In genomic region chr5:23517839-23518238, GRCm38 (mm10) we compare ENCODE assay signal across 12 mouse cellular contexts.
DNase-seq lines count a peak whose midpoint lies in the region; ATAC-seq and TF ChIP-seq lines count a peak whose summit lies in the region.
"Had no signal": no experiment of that assay in that cellular context is flagged by ENCODE, and none has a peak within 500 bp of the region (broad histone marks: within the 10 kb centered on the region; RNA-seq: fewer than 3 reads in every experiment).

No protein-coding gene starts in this region.

- peak overlapping the region; percentile 22; the same call in 1 of the 2 replicates for H3K27ac ChIP-seq in midbrain, embryonic 12.5 days (replicated peaks)
- no peak overlapping the region for H3K27ac ChIP-seq in midbrain, embryonic 15.5 days
- peak overlapping the region; percentile 78 for H3K27ac ChIP-seq in layer of hippocampus, adult 2 months
- H3K27ac ChIP-seq in kidney, embryonic 14.5 days (ENCODE audit: low read depth, low read length): no peak overlapping the region
- H3K27ac ChIP-seq: intestine, embryonic 15.5 days; liver, embryonic 14.5 days had no signal

- H3K4me2 ChIP-seq in midbrain, embryonic 12.5 days (replicated peaks): no peak overlapping the region
- H3K4me2 ChIP-seq in midbrain, embryonic 15.5 days: no peak overlapping the region
- H3K4me2 ChIP-seq in kidney, embryonic 14.5 days (replicated peaks; ENCODE audit: low read depth, low read length): no peak overlapping the region
- H3K4me2 ChIP-seq: intestine, embryonic 15.5 days; neural tube, embryonic 15.5 days had no signal

- no peaks in the 10 kb centered on the region for H3K27me3 ChIP-seq in midbrain, embryonic 12.5 days
- no peaks in the 10 kb centered on the region for H3K27me3 ChIP-seq in midbrain, embryonic 15.5 days (replicated peaks)
- no peaks in the 10 kb centered on the region for H3K27me3 ChIP-seq in kidney, embryonic 14.5 days (ENCODE audit: control insufficient read depth, insufficient read depth, low read length)
- H3K27me3 ChIP-seq: intestine, embryonic 15.5 days; neural tube, embryonic 15.5 days had no signal

- DNase-seq in heart, adult 11 months: peak; percentile 88
- DNase-seq in heart, postnatal 4 days: no peak
- DNase-seq in layer of hippocampus, adult 2 months (ENCODE audit: low spot score in 2 of 2): peak; percentile 53 to 60
- DNase-seq in right cerebral cortex, postnatal 14 days: peak; percentile 44
- DNase-seq in lung, postnatal 4 days: no peak
- DNase-seq: thymus, postnatal 14 days had no signal

- 74% methylated on average over 4 of the region's 4 CpGs for WGBS in midbrain, embryonic 12.5 days
- WGBS in midbrain, embryonic 15.5 days: 64% methylated on average over 4 of the region's 4 CpGs
- 81% methylated on average over 4 of the region's 4 CpGs for WGBS in kidney, embryonic 14.5 days

- no peak overlapping the region for H3K9ac ChIP-seq in midbrain, embryonic 12.5 days (replicated peaks)
- no peak overlapping the region for H3K9ac ChIP-seq in midbrain, embryonic 15.5 days
- no peak overlapping the region for H3K9ac ChIP-seq in kidney, embryonic 14.5 days (ENCODE audit: low read depth, low read length)
- H3K9ac ChIP-seq: intestine, embryonic 15.5 days; liver, embryonic 14.5 days; neural tube, embryonic 15.5 days had no signal

- no peak for TF ChIP-seq CTCF in layer of hippocampus, adult 2 months (conservative IDR thresholded peaks at IDR 0.05)

- H3K36me3 ChIP-seq in midbrain, embryonic 12.5 days: peaks cover 51% of the 10 kb centered on the region
- H3K36me3 ChIP-seq in midbrain, embryonic 15.5 days (replicated peaks): peaks cover 2% of the 10 kb centered on the region; the same call in 1 of the 2 replicates
- peaks cover 39% of the 10 kb centered on the region for H3K36me3 ChIP-seq in kidney, embryonic 14.5 days (ENCODE audit: control insufficient read depth, insufficient read depth, low read length)

- no peak for ATAC-seq in midbrain, embryonic 12.5 days (ENCODE audit: low FRiP score, low read depth)
- ATAC-seq in midbrain, embryonic 15.5 days (replicated peaks): no peak
- ATAC-seq in kidney, embryonic 14.5 days (ENCODE audit: low FRiP score, low TSS enrichment): no peak

- H3K4me1 ChIP-seq in midbrain, embryonic 12.5 days: peaks cover 6% of the 10 kb centered on the region; the same call in 1 of the 2 replicates
- peaks cover 5% of the 10 kb centered on the region; the same call in 1 of the 2 replicates for H3K4me1 ChIP-seq in midbrain, embryonic 15.5 days
- H3K4me1 ChIP-seq in kidney, embryonic 14.5 days (ENCODE audit: control insufficient read depth, insufficient read depth, low read length): no peaks in the 10 kb centered on the region; the same call in 1 of the 2 replicates

- H3K9me3 ChIP-seq in midbrain, embryonic 12.5 days: no peaks in the 10 kb centered on the region
- H3K9me3 ChIP-seq in midbrain, embryonic 15.5 days: no peaks in the 10 kb centered on the region
- H3K9me3 ChIP-seq in kidney, embryonic 14.5 days (ENCODE audit: control insufficient read depth, low read length): no peaks in the 10 kb centered on the region
- H3K9me3 ChIP-seq: intestine, embryonic 15.5 days; neural tube, embryonic 15.5 days had no signal

- no peak overlapping the region for H3K4me3 ChIP-seq in midbrain, embryonic 12.5 days
- H3K4me3 ChIP-seq in midbrain, embryonic 15.5 days: no peak overlapping the region
- no peak overlapping the region for H3K4me3 ChIP-seq in layer of hippocampus, adult 2 months
- H3K4me3 ChIP-seq in kidney, embryonic 14.5 days (ENCODE audit: low read length): no peak overlapping the region
- H3K4me3 ChIP-seq: intestine, embryonic 15.5 days; neural tube, embryonic 15.5 days had no signal

Comparison
In these comparisons a context has a peak if more than half of its experiments do, and no peak if none do; other contexts are left out.
1. DNase-seq: peak in heart, adult 11 months (single experiment), layer of hippocampus, adult 2 months (2 of 2) and right cerebral cortex, postnatal 14 days (single experiment); none in heart, postnatal 4 days (single experiment) and lung, postnatal 4 days (0 of 2).
2. H3K27ac ChIP-seq: peak in midbrain, embryonic 12.5 days (single experiment) and layer of hippocampus, adult 2 months (single experiment); none in midbrain, embryonic 15.5 days (single experiment) and kidney, embryonic 14.5 days (single experiment).